Comparison of ENCODE assay signal across 16 mouse cellular contexts in genomic region chr9:60807996-60808395, GRCm38 (mm10).
"Had no signal": no experiment of that assay in that cellular context is flagged by ENCODE, and none has a peak within 500 bp of the region (broad histone marks: within the 10 kb centered on the region; RNA-seq: fewer than 3 reads in every experiment).

No protein-coding gene starts in this region.

- ATAC-seq: forebrain, embryonic 15.5 days; forebrain, postnatal 0 days; hindbrain, postnatal 0 days; intestine, embryonic 16.5 days; liver, embryonic 12.5 days had no signal

- DNase-seq: forebrain, postnatal 0 days; gastrocnemius, postnatal 14 days; heart, adult 2 months; heart, postnatal 14 days; heart, postnatal 4 days; kidney, adult 11 months; kidney, adult 8-10 months; kidney, postnatal 14 days; kidney, postnatal 36 days; layer of hippocampus, adult 9-11 months; layer of hippocampus, postnatal 36 days; left cerebral cortex, postnatal 4 days had no signal
